Mouse (Mus musculus) adrenal gland, adult 8-10 months (tissue): ENCODE measurements around the gene Nol7. TPM values are rescaled to one million over a fixed set of nuclear protein-coding genes. Genes with fewer than 3 reads are reported as not detected.

Experiments
- DNase-seq: peaks from one replicate; pipeline ENCODE4 v3.0.0; 2022
- total RNA-seq, 4 experiments: library from RNA; stranded (reverse); gene quantifications; 2 replicates each; pipeline ENCODE4 v1.2.4; 2022

The Nol7 gene
- 100 to 1,000 TPM in 3 of 4 experiments, 10 to 100 TPM in 1; 85.3 to 121 (median 112) TPM for total RNA-seq

- DNase-seq = peak; percentile 85
Observed at GRCm38 (mm10) chr13:43398297-43399080, at the start of gene Nol7. TSS of gene Nol7 (plus strand) at chr13:43398390.

GRCm38 (mm10) chr13:43349376-43349775, 48.8 kb upstream of the Nol7 start:
- no peak for DNase-seq

GRCm38 (mm10) chr13:43350489-43351169, 47.6 kb upstream of the Nol7 start:
- DNase-seq = no peak

- no peak for DNase-seq
Observed at GRCm38 (mm10) chr13:43353356-43353755, 44.8 kb upstream of the Nol7 start.

GRCm38 (mm10) chr13:43354362-43354761, 43.8 kb upstream of the Nol7 start:
- DNase-seq = no peak

GRCm38 (mm10) chr13:43356346-43357125, 41.7 kb upstream of the Nol7 start:
- no peak for DNase-seq

GRCm38 (mm10) chr13:43360534-43360933, 37.7 kb upstream of the Nol7 start:
- DNase-seq = no peak

GRCm38 (mm10) chr13:43362353-43362752, 35.8 kb upstream of the Nol7 start:
- no peak for DNase-seq

- DNase-seq = peak; percentile 85
Observed at GRCm38 (mm10) chr13:43364985-43365824, 33.0 kb upstream of the Nol7 start, which contains the start of gene Sirt5. TSS of gene Sirt5 (plus strand) at chr13:43365496.

- DNase-seq = no peak
Observed at GRCm38 (mm10) chr13:43365825-43366184, 32.4 kb upstream of the Nol7 start.

GRCm38 (mm10) chr13:43370063-43370462, 28.1 kb upstream of the Nol7 start:
- no peak for DNase-seq

- DNase-seq = no peak
Observed at GRCm38 (mm10) chr13:43372892-43373291, 25.3 kb upstream of the Nol7 start.

GRCm38 (mm10) chr13:43374205-43374604, 24.0 kb upstream of the Nol7 start:
- DNase-seq = no peak

GRCm38 (mm10) chr13:43374918-43375432, 23.2 kb upstream of the Nol7 start:
- no peak for DNase-seq

GRCm38 (mm10) chr13:43379989-43380388, 18.2 kb upstream of the Nol7 start:
- no peak for DNase-seq

GRCm38 (mm10) chr13:43385321-43385720, 12.9 kb upstream of the Nol7 start:
- DNase-seq = no peak

- no peak for DNase-seq
Observed at GRCm38 (mm10) chr13:43397700-43398296, 392 bp upstream of the Nol7 start.

- DNase-seq = no peak
Observed at GRCm38 (mm10) chr13:43399576-43399975, 1.4 kb downstream of the Nol7 start.

- DNase-seq = no peak
Observed at GRCm38 (mm10) chr13:43412311-43412710, 14.1 kb downstream of the Nol7 start.

GRCm38 (mm10) chr13:43413611-43414010, 15.4 kb downstream of the Nol7 start:
- no peak for DNase-seq

- no peak for DNase-seq
Observed at GRCm38 (mm10) chr13:43415249-43415648, 17.1 kb downstream of the Nol7 start.
